Mouse (Mus musculus) heart, adult 2 months (tissue): ENCODE results near the gene Adcy9.

Experiments
- CTCF ChIP-seq: fragments of 200-600 bp; IDR thresholded peaks from 2 replicates; pipeline ENCODE4 v1.8.1; 2022; ENCODE audit warnings: antibody characterized with exemption, mild to moderate bottlenecking, moderate library complexity
- POLR2A ChIP-seq: fragments of 200-500 bp; IDR thresholded peaks from 2 replicates; pipeline ENCODE4 v1.6.1; 2011; ENCODE audit warnings: mild to moderate bottlenecking, low read depth, low read length, control low read depth; ENCODE audit not compliant: insufficient read depth

DNA sequence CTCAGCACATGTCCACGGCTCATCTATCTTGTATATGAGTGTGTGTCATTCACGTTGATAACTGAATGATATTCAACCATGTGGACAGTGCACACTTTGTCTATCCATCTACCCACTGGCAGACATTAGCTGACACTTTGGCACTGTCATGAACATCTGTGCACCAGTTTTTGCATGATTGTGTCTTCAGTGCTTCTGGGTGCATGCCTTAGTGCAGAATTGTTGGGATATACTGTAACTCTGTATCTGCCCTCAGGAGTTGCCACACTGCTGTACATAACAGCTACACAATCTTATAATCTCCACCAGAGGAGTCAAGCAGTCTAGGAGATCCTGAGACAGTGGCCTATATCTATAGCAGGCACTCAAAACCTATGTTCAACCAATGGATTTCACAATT is 21.5 kb downstream of the Adcy9 start:
- no peak for TF ChIP-seq CTCF
- TF ChIP-seq POLR2A: no peak
